7 mouse cellular contexts compared by ENCODE assay signal in genomic region chr4:143074071-143074765, GRCm38 (mm10).
DNase-seq lines count a peak whose midpoint lies in the region; ATAC-seq lines count a peak whose summit lies in the region.

No protein-coding gene starts in this region.

- peak overlapping the region; percentile 52 for H3K4me2 ChIP-seq in embryonic facial prominence, embryonic 12.5 days (replicated peaks)
- peak overlapping the region; percentile 32 for H3K4me2 ChIP-seq in liver, embryonic 13.5 days
- H3K4me2 ChIP-seq in stomach, embryonic 14.5 days (replicated peaks; ENCODE audit: low read depth, low read length): peak overlapping the region; percentile 49

- H3K36me3 ChIP-seq in embryonic facial prominence, embryonic 12.5 days: no peaks in the 10 kb centered on the region
- no peaks in the 10 kb centered on the region for H3K36me3 ChIP-seq in liver, embryonic 13.5 days
- H3K36me3 ChIP-seq in stomach, embryonic 14.5 days (ENCODE audit: control insufficient read depth, insufficient read depth, low read length): no peaks in the 10 kb centered on the region

- ATAC-seq in embryonic facial prominence, embryonic 12.5 days (ENCODE audit: insufficient number of reproducible peaks, insufficient read depth, low FRiP score, low TSS enrichment): 0 out of 2 replicates have a peak, but pooled peaks have one; percentile 25
- no peak for ATAC-seq in liver, embryonic 13.5 days (ENCODE audit: low read depth)
- no peak for ATAC-seq in stomach, embryonic 14.5 days (ENCODE audit: insufficient number of reproducible peaks, insufficient read depth, low FRiP score, low read depth)
- ATAC-seq in erythroblast, adult 5-6 weeks (replicated peaks; ENCODE audit: low FRiP score, poor library complexity, severe bottlenecking): no peak

- H3K9ac ChIP-seq in embryonic facial prominence, embryonic 12.5 days: peak overlapping the region; percentile 42
- H3K9ac ChIP-seq in liver, embryonic 13.5 days: no peak overlapping the region
- H3K9ac ChIP-seq in stomach, embryonic 14.5 days (replicated peaks; ENCODE audit: low read depth, low read length): 0 out of 2 replicates have a peak overlapping the region, but pooled peaks have one; percentile 14

- no peaks in the 10 kb centered on the region; the same call in 1 of the 2 replicates for H3K27me3 ChIP-seq in embryonic facial prominence, embryonic 12.5 days
- peaks cover 9% of the 10 kb centered on the region for H3K27me3 ChIP-seq in liver, embryonic 13.5 days
- 0 out of 2 replicates have a peak, but pooled peaks cover 3% of the 10 kb centered on the region for H3K27me3 ChIP-seq in stomach, embryonic 14.5 days (ENCODE audit: control insufficient read depth, insufficient read depth, low read length)

- DNase-seq in right cerebral cortex, postnatal 14 days: peak; percentile 6
- no peak for DNase-seq in right cerebral cortex, postnatal 36 days (ENCODE audit: low spot score in 2 of 2)
- DNase-seq in heart, postnatal 4 days: peak; percentile 14
- no peak for DNase-seq in liver, embryonic 13.5 days

- no peaks in the 10 kb centered on the region for H3K9me3 ChIP-seq in embryonic facial prominence, embryonic 12.5 days
- H3K9me3 ChIP-seq in liver, embryonic 13.5 days (replicated peaks): no peaks in the 10 kb centered on the region
- H3K9me3 ChIP-seq in stomach, embryonic 14.5 days (ENCODE audit: control insufficient read depth, low read depth, low read length): no peaks in the 10 kb centered on the region

- peaks cover 14% of the 10 kb centered on the region; the same call in 1 of the 2 replicates for H3K4me1 ChIP-seq in embryonic facial prominence, embryonic 12.5 days
- no peaks in the 10 kb centered on the region for H3K4me1 ChIP-seq in liver, embryonic 13.5 days (replicated peaks)
- H3K4me1 ChIP-seq in stomach, embryonic 14.5 days (ENCODE audit: control insufficient read depth, insufficient read depth, low read length): 0 out of 2 replicates have a peak, but pooled peaks cover 4% of the 10 kb centered on the region

- no peak overlapping the region for H3K27ac ChIP-seq in embryonic facial prominence, embryonic 12.5 days
- no peak overlapping the region for H3K27ac ChIP-seq in liver, embryonic 13.5 days
- no peak overlapping the region for H3K27ac ChIP-seq in stomach, embryonic 14.5 days (ENCODE audit: low read length)

- WGBS in embryonic facial prominence, embryonic 12.5 days: 3% methylated on average over 20 of the region's 20 CpGs
- 8% methylated on average over 20 of the region's 20 CpGs for WGBS in liver, embryonic 13.5 days (ENCODE audit: insufficient replicate concordance)
- WGBS in stomach, embryonic 14.5 days: 4% methylated on average over 20 of the region's 20 CpGs

- H3K4me3 ChIP-seq in embryonic facial prominence, embryonic 12.5 days: peak overlapping the region; percentile 20
- H3K4me3 ChIP-seq in liver, embryonic 13.5 days (replicated peaks): no peak overlapping the region
- peak overlapping the region; percentile 18; the same call in 1 of the 2 replicates for H3K4me3 ChIP-seq in stomach, embryonic 14.5 days (ENCODE audit: low read depth, low read length)

Comparison
In these comparisons a context has a peak if more than half of its experiments do, and no peak if none do; other contexts are left out.
1. DNase-seq: peak in right cerebral cortex, postnatal 14 days (single experiment) and heart, postnatal 4 days (single experiment); none in right cerebral cortex, postnatal 36 days (0 of 2) and liver, embryonic 13.5 days (single experiment).
2. Peak in every context shown above with its lines, with median percentiles within 50 percentile points of each other: H3K4me2 ChIP-seq.